Mouse (Mus musculus) embryo, embryonic 9.5 days (tissue): ENCODE measurements around the gene Gpr108.

Source experiments
- DNase-seq: peaks from one replicate; pipeline ENCODE4 v3.0.0-alpha.2; 2017; ENCODE audit errors: extremely low spot score

Gpr108 gene

GRCm38 (mm10) chr17:57245311-57245929, 2.8 kb downstream of the Gpr108 start:
- no peak for DNase-seq

DNA sequence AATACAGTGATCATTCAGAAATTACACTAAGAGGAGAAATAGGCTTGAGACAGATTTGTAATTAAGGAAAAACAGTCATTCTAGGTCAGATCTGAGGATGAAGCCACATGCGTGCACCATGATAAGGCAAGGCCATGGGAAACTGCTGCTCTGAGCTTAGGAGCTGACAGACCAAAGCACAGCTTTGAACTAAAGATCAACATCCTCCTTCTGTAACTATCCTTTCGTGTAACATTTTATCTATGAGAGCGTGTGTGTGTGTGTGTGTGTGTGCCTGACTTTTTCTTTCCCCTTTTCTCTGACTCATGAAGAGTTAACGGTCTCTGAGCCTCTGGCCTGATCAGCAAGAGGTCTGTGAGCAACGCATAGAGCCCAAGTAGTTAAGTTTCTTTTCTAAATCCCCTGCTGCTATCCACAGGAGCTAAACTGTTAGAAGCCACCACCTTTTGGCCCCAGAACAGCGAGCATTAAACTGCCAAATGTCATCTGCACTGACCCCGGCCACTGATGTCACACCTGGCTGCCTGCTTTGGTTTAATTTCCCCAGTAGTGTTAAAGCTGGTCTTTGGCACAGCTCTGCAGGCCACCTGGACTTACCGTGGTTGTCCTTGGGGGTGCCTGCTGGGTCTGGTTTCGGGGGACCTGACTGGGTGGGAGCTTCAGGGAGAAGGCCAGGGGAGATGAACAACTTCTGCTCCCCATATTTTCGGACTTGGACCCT, 4.4 kb downstream of the Gpr108 start:
- no peak for DNase-seq

GRCm38 (mm10) chr17:57237181-57237580, 11.1 kb downstream of the Gpr108 start:
- DNase-seq: no peak

DNA sequence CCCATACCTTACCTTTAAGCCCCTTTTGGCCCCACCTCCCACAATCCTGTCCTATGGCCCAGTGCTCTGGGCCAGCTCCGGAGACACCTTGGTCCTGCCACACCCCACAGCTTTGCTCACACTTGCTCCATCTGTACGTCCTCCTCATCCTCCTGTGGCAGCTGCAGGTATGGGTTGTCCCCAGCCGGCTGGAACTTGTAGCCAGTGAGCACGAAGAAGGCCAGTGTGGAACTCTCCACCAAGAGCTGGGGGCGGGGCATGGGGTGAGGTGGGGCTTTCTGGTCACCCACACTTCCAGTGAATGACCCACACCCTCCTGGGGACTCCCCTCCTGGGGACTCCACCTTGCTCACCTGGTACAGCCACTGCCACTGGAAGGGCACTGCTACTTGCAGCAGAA, 12.4 kb downstream of the Gpr108 start:
- no peak for DNase-seq

DNA sequence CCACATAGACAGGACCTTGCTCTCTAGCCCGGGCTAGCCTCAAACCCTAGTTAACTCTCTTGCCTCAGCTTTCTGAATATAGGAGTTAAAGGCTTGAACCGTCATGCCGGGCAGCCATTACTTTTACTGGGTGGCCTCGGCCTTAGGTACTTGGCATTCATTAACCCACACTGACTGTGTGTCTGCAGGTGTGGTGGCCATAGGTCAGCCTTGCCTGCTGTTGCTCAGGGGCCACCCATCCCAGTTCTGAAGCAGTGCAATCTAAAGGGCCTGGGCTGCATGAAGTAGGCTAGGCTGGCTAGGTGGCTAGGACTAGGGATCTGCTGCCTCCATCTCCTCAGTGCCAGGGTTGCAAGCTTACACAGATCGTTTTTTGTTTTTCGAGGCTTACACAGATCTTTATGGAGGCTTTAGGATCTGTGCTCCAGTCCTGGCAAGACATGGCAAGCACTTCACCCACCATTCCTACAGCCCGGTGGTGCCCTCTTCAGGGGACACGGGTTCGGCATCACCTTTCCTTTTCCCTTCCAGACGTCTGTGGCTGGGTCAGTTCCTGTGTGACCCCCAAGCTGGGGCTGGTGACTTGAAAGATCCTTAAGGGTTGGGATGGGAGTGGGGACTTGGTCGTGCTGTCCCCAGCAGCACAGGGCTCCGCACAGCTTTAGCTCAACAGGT, 13.9 kb downstream of the Gpr108 start:
- DNase-seq: no peak

- no peak for DNase-seq
Observed at GRCm38 (mm10) chr17:57233038-57233437, 15.2 kb downstream of the Gpr108 start.

DNA sequence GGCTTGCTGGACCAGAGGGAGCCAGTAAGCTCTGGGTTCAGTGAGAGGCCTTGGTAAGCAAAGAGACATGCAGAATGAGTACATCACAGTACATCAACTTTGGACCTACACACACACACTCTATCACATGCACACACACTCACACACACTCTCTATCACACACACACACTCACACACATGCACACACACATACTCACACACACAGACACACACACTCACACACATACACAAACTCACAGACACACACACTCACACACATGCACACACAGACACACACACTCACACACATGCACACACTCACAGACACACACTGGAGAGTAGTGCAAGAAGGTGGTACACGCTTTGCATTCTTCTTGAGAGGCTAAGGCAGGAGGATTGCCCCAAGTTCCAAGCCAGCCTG, 16.0 kb downstream of the Gpr108 start:
- DNase-seq: no peak

DNA sequence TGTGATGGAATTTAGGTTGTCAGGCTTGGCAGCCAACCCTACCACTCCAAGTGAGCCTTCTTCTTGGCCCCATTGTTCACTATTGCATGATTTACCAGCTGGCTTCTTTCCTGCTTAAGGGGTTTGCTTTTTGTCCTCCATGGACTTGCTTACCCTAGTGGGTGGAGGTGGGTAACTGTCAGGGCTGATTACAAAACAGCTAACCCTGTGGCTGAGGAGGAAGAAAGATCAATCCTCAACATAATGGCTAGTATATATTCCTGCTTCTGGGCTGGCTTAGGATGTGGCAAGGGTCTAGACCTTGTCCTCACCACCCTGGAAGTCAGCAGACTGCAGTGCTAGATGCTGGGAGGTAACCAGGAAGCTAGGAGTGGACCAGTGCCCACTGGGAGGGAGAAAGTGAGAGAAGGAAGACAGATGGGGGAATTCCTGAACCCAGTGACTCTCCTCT, 16.9 kb downstream of the Gpr108 start:
- DNase-seq: no peak

GRCm38 (mm10) chr17:57230728-57231125, 17.5 kb downstream of the Gpr108 start:
- no peak for DNase-seq

GRCm38 (mm10) chr17:57229851-57230727, 18.2 kb downstream of the Gpr108 start:
- no peak for DNase-seq

DNA sequence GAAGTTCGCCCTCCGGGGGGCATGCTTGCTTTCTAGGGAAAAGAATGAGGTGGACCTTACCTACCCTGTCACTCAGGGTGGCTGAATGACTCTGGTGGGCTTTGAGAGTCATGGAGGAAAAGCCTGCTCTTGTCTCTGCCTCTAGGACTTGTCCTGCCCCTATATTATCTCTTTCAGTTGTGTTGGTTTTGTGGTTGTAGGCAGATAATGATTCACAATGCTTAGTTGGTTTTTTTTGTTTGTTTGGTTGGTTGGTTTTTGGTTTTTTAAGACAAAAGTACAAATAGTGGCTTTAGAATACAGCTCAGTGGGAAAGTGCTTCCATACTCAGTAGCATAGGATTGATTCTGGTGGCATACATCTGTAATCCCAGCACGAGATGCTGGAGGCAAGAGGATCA, 19.4 kb downstream of the Gpr108 start:
- no peak for DNase-seq

DNA sequence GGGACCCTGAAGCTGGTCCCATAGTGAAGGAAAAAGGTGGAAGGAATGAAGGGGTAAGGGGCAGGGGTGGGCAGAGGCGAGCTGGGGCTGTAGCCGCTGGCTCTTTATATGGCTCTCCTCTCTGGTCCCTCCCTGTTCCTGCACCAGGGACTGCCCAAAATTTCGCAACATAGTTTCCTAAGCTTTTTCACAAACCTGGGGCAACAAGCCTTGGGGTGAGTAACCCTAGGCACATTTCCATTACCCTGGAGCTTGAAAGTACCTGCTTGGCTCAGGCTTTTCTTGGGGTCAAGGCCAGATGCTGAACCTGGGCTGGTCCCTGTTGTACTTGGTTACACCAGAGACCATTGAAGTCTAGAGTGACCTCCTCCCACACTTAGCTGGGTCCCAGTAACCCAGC, 20.2 kb downstream of the Gpr108 start, which contains the start of gene C3:
Gene C3, minus strand, starts transcription at position 123 of the 400 bp plus-strand sequence.
- no peak for DNase-seq

- DNase-seq: no peak
Observed at GRCm38 (mm10) chr17:57227468-57227867, 20.8 kb downstream of the Gpr108 start.

DNA sequence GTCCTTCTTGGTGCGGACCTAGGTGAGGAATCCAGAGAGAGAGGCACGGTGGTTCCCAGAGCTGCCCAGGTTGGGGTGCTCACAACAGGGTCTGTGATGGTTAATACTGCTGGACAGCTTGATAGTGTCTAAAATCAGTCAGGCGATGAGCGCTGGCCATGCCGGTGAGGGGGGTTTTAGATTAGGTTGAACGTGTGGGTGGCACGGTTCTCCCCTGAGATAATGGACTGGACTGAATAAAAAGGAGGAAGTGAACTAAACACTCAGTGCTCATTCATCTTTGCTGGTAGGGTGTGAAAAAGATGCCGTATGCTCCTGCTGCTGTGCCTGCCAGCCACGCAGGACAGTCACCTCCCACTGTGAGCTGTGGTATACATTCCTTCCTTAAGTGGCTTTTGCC, 24.9 kb downstream of the Gpr108 start:
- DNase-seq: no peak

DNA sequence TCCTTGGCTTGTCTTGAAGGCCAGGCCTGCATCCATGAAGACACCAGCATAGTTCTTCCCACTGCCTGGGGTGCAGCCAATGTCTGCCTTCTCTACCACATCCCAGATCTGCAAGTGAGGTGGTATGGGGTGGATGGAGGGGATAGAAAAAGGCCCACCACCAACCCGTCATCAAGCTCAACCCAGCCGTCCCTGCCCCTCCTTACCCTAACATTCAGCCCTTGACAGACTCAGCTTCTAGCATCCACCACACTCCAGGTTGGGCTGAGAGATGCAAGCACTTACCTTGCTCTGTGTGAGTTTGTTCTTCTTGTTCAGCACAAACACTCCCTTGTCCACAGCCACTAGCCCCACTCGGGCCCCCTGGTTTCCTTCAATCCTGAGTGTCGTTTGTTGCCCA, 26.3 kb downstream of the Gpr108 start:
- no peak for DNase-seq

DNA sequence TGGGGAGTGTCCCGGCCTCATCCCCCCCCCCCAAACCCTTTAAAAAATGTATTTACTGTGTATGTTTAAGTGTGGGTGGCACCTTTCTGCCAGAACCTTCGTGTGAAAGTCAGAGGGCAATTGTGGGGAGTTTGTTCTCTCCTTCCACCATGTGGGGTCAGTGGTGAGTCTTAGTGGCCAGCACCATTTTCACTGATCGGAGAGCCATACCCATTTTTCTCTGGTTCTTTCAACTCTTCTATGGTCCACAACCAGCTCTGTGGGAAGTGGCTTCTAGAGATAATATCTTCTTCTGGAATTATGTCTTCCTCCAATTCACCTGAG, 28.4 kb downstream of the Gpr108 start:
- peak; percentile 17 for DNase-seq

DNA sequence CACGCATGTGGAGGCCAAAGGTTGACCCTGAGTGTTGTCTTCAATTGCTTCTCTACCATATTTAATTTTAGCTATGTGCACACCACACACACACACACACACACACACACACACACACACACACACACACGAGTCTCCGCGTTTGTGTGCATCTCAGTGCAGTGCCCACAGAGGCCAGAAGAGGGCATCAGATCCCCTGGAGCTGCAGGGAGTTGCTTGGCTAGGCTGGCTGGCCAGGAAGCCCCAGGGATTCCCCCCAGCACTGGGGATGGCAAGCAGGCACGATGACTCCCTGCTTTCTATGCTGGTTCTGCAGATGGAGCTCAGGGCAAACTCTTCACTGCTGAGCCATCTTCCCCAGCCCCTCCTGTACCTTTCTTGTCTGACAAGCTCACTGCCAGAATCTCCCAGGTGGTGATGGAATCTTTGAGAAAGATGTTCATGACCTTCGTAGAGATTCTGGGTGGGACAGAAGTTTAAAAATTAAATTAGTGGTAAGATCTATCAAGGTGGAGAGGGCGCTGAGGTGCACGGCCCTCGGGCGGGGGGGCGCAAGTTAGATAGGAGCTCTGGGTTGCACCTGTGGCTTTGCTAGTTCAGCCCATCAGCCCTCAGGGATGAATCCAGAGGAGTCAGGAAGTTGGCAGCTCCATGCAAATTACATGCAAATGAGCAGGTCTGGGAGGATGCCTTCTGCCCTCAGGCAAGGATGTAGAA, 28.9 kb downstream of the Gpr108 start:
- DNase-seq: peak; percentile 61

DNA sequence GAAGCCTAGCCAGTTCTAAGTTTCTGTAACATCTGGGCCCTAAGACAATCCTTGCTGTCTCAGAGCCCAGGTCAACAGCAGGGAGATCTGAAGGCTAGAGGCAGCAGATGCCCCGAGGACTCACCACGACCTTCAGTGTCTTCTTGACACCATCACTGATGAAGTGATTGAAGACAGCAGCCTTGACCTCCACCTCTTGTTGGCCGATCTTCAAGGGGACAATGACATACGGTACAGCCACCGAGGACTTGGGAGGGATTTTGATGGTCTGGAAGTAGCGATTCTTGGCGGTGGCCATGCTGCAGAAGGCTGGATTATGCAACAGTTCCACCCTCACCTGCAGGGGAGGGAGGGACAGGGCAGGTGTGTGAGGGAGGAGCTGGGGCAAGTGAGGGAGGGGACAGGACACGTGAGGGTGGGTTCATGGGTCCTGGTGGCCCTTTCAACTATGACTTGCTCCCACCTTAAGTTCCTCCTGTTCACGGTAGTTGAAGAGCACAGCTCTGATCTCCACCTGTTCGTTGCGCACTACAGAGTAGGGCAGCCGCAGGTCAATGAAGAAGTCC, 29.8 kb downstream of the Gpr108 start:
- no peak for DNase-seq

DNA sequence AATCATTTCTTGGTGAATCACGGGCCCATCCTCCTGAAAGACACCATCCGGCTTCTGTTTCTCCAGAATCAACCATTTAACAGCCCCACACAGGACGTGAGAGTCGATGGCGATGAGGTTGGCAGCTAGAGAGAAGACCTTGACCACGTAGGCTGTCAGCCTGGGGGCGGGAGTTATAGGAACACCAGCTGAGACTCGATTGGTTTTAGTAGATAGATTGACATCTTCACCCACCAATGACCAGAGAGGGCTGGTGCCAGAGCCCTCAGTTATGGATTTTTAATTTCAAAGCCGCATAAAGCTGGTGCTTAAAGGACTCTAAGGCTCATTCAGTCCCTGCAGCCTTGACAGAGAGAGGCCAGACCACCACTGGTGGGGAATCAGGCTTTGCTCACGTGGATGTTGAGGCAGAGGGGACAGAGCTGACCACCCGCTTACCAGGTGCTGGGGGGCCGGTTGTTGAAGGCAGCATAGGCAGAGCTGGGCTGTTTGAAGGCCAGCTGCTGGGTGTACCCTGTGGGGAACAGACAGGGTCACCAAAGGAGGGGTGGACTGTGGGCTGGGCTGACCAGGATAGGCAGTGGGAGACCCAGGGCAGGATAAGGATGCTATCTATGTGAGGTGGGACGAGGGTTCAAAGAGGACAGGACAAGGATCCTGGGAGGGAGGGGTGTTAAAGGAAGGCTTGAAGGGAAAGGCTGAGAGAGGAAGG, 33.4 kb downstream of the Gpr108 start:
- peak; percentile 18 for DNase-seq

- DNase-seq: no peak
Observed at GRCm38 (mm10) chr17:57211501-57211900, 36.7 kb downstream of the Gpr108 start.
